Mouse (Mus musculus): ENCODE measurements around the gene Zbtb16. TPM values are rescaled to one million over a fixed set of nuclear protein-coding genes. Genes with fewer than 3 reads are reported as not detected.
A peak's percentile ranks its signal among the peaks of the same experiment; 100 is the strongest.

Gene Zbtb16
- polyA plus RNA-seq, 1 experiment from 2014 or later = 0.28 TPM

- no peak for TF ChIP-seq CTCF (IDR thresholded peaks at IDR 0.05; ENCODE audit: low read depth)
- Histone ChIP-seq H3K36me3 (ENCODE audit: insufficient read depth, low read length) (no peaks in the 10 kb centered on the region), H3K9me3 (replicated peaks; ENCODE audit: low read length) (no peaks in the 10 kb centered on the region), H3K27me3 (ENCODE audit: insufficient read depth, low read length) (no peaks in the 10 kb centered on the region), H3K27ac (no peak overlapping the region), H3K4me2 (ENCODE audit: low read length) (no peak overlapping the region), H3K9ac (ENCODE audit: low read depth, low read length) (no peak overlapping the region), H3K4me1 (replicated peaks; ENCODE audit: insufficient read depth, low read length) (peaks cover 8% of the 10 kb centered on the region; the same call in 1 of the 2 replicates), H3K4me3 (replicated peaks; ENCODE audit: low read depth, low read length) (no peak overlapping the region)
- 91% methylated on average over 8 of the region's 8 CpGs for WGBS
- ATAC-seq (replicated peaks; ENCODE audit: low FRiP score, low read depth) (no peak), DNase-seq (ENCODE audit: low spot score) (no peak)
Measured at GRCm38 (mm10) chr9:48715042-48715441, 121.0 kb downstream of the Zbtb16 start.

DNA sequence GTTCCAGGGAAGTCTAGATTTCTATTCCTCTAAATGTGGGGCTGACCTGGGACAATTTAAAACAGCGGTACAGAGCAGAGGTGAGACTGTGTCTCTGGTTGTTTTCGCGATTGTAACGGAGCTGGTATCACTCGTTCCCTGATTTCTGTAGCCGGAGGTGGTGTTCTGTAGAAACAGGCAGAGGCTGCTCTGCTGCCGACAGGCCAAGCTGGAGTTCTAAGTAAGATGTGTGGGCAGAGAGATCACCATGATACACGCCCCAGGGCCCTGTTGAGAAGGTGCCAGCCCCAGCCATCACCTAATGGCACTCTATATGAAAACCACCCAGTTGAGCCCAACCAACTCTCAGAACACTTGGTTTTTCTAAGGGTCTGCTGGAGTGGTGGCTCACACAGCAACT is 122.2 kb downstream of the Zbtb16 start:
- 91% methylated on average over 8 of the region's 8 CpGs for WGBS
- no peak for TF ChIP-seq CTCF (IDR thresholded peaks at IDR 0.05; ENCODE audit: low read depth)
- no peaks in the 10 kb centered on the region for H3K9me3 ChIP-seq (replicated peaks; ENCODE audit: low read length)
- H3K27me3 ChIP-seq (ENCODE audit: insufficient read depth, low read length) = no peaks in the 10 kb centered on the region
- H3K4me1 ChIP-seq (replicated peaks; ENCODE audit: insufficient read depth, low read length) = peaks cover 8% of the 10 kb centered on the region; the same call in 1 of the 2 replicates
- H3K27ac ChIP-seq = no peak overlapping the region
- DNase-seq (ENCODE audit: low spot score) (no peak), ATAC-seq (replicated peaks; ENCODE audit: low FRiP score, low read depth) (no peak)
- H3K9ac ChIP-seq (ENCODE audit: low read depth, low read length) = no peak overlapping the region
- H3K4me3 ChIP-seq (replicated peaks; ENCODE audit: low read depth, low read length) = no peak overlapping the region
- no peaks in the 10 kb centered on the region for H3K36me3 ChIP-seq (ENCODE audit: insufficient read depth, low read length)
- H3K4me2 ChIP-seq (ENCODE audit: low read length) = no peak overlapping the region

DNA sequence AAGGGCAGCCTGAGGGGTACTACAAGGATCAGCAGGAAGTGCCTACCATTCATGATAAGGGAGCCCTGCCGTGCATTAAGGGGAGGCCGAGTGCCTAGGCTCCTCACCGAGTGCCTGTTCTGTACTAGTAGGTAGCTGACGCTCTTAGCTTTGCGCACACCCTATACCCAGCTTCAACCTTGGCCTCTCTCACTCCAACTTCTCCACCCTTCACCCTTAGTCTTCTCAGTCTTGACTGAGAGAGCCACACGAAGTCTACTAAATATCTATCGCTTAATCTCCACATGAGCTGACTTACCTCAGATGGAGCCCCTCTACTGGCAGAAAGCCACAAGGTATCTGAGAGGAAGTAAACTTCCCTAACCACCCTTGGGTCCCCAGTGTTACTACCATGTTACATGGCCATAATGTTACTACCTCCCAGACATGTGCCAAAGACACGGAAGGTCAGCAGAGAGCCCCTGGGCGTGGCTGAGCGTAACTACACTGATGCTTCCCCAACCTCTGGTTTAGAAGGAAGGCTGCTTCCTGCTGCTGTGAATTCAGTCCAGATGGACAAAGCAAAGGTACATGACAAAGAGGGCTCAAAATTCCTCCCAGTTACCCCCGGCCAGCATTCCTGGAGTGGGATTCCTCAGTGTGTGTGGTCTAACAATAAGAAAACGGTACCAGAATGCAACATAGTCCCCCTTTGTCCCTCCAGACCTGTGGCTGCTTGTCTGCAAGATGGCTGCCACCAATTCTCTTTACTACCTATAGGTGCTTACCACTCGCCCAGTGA is 122.8 kb downstream of the Zbtb16 start:
- TF ChIP-seq CTCF (IDR thresholded peaks at IDR 0.05; ENCODE audit: low read depth) = no peak
- no peaks in the 10 kb centered on the region for H3K9me3 ChIP-seq (replicated peaks; ENCODE audit: low read length)
- H3K4me1 ChIP-seq (replicated peaks; ENCODE audit: insufficient read depth, low read length) = peaks cover 8% of the 10 kb centered on the region; the same call in 1 of the 2 replicates
- no peak overlapping the region for H3K9ac ChIP-seq (ENCODE audit: low read depth, low read length)
- ATAC-seq (replicated peaks; ENCODE audit: low FRiP score, low read depth) (no peak), DNase-seq (ENCODE audit: low spot score) (no peak)
- H3K27me3 ChIP-seq (ENCODE audit: insufficient read depth, low read length) = no peaks in the 10 kb centered on the region
- no peak overlapping the region for H3K4me3 ChIP-seq (replicated peaks; ENCODE audit: low read depth, low read length)
- H3K4me2 ChIP-seq (ENCODE audit: low read length) = no peak overlapping the region
- no peak overlapping the region for H3K27ac ChIP-seq
- no peaks in the 10 kb centered on the region for H3K36me3 ChIP-seq (ENCODE audit: insufficient read depth, low read length)
- WGBS = 91% methylated on average over 13 of the region's 13 CpGs

GRCm38 (mm10) chr9:48711826-48712225 is 124.2 kb downstream of the Zbtb16 start:
- H3K4me1 ChIP-seq (replicated peaks; ENCODE audit: insufficient read depth, low read length) = peaks cover 8% of the 10 kb centered on the region
- no peaks in the 10 kb centered on the region for H3K9me3 ChIP-seq (replicated peaks; ENCODE audit: low read length)
- TF ChIP-seq CTCF (IDR thresholded peaks at IDR 0.05; ENCODE audit: low read depth) = no peak
- H3K4me2 ChIP-seq (ENCODE audit: low read length) = no peak overlapping the region
- no peak overlapping the region for H3K9ac ChIP-seq (ENCODE audit: low read depth, low read length)
- no peak for ATAC-seq (replicated peaks; ENCODE audit: low FRiP score, low read depth)
- no peak for DNase-seq (ENCODE audit: low spot score)
- H3K27me3 ChIP-seq (ENCODE audit: insufficient read depth, low read length) = no peaks in the 10 kb centered on the region
- no peaks in the 10 kb centered on the region for H3K36me3 ChIP-seq (ENCODE audit: insufficient read depth, low read length)
- 70% methylated on average over 5 of the region's 5 CpGs for WGBS
- H3K4me3 ChIP-seq (replicated peaks; ENCODE audit: low read depth, low read length) = no peak overlapping the region
- H3K27ac ChIP-seq = no peak overlapping the region

DNA sequence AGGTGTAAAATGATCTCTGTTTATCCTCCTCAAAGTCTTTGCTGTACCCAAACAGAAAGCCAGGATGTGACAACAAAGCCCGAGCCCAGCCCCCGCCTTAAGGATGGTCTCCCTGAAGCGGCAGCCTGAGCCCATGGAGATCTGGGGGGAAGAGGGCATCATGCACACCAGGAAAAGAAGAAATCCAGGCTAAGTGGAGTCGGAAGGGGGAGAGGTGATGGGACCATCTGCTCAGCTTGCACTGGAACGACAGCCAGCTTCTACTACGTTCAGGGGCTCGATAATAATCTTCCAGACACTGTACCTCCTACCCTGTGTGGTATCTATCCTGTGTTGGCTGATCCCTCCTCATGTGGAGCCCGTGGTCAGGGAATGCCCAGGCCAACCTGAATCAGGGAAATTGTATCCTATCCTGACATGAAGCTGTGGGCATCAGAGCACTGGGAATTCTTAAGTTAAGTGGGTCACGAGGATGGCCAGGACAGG is 124.7 kb downstream of the Zbtb16 start:
- peaks cover 8% of the 10 kb centered on the region for H3K4me1 ChIP-seq (replicated peaks; ENCODE audit: insufficient read depth, low read length)
- H3K27ac ChIP-seq = peak overlapping the region; percentile 25; the same call in 1 of the 2 replicates
- no peak for ATAC-seq (replicated peaks; ENCODE audit: low FRiP score, low read depth)
- no peak overlapping the region for H3K4me2 ChIP-seq (ENCODE audit: low read length)
- TF ChIP-seq CTCF (IDR thresholded peaks at IDR 0.05; ENCODE audit: low read depth) = no peak
- H3K36me3 ChIP-seq (ENCODE audit: insufficient read depth, low read length) = no peaks in the 10 kb centered on the region
- no peaks in the 10 kb centered on the region for H3K9me3 ChIP-seq (replicated peaks; ENCODE audit: low read length)
- no peak overlapping the region for H3K4me3 ChIP-seq (replicated peaks; ENCODE audit: low read depth, low read length)
- no peak overlapping the region for H3K9ac ChIP-seq (ENCODE audit: low read depth, low read length)
- H3K27me3 ChIP-seq (ENCODE audit: insufficient read depth, low read length) = no peaks in the 10 kb centered on the region
- peak; percentile 35 for DNase-seq (ENCODE audit: low spot score)
- 20% methylated on average over 9 of the region's 9 CpGs for WGBS

DNA sequence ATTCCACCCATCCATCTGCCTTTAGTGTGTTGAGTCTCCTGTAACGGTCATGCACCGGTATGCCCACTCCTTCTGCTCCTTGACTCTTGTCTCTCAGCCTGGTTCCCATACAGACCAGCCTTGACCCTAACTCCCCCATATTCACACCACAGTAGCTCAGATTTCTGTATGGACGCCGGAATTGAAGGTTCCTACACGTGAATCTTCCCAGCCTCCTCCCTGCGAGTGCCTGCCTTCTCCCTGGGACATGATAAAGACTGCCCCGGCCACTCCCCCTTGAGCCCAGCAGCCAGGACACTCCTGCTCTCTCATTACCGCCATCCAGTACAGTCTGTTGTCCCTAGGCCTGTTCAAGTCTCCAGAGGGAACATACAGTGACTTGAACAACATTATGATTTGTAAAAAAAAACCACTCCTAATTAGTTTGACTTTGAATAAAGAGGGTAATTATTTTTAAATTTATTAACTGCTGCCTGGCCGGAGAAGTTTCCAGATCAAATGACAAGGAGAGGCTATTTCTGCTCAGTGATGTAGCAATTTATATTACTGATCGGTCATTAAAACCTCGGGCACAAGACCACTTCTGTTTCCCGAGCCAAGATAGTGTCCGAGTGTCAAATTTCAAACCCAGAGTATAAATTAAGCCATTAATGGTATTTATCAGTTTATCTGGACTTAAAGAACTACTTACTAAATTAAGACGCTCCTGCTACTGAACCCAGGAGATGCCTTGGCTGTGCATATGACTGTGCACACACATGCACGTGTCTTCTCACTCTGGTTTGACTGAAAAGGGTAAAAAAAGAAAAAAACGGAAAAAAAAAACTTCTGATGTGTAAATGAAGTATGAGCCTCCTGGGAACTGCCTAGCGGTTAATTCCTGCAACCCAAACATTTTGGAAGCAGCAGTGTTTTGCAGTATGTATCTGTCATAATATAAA is 125.4 kb downstream of the Zbtb16 start:
- Histone ChIP-seq H3K4me2 (ENCODE audit: low read length) (no peak overlapping the region), H3K27me3 (ENCODE audit: insufficient read depth, low read length) (no peaks in the 10 kb centered on the region), H3K4me3 (replicated peaks; ENCODE audit: low read depth, low read length) (no peak overlapping the region), H3K9me3 (replicated peaks; ENCODE audit: low read length) (no peaks in the 10 kb centered on the region), H3K36me3 (ENCODE audit: insufficient read depth, low read length) (no peaks in the 10 kb centered on the region), H3K9ac (ENCODE audit: low read depth, low read length) (no peak overlapping the region), H3K27ac (no peak overlapping the region; the same call in 1 of the 2 replicates), H3K4me1 (replicated peaks; ENCODE audit: insufficient read depth, low read length) (peaks cover 8% of the 10 kb centered on the region)
- DNase-seq (ENCODE audit: low spot score) = peak; percentile 82
- 11% methylated on average over 17 of the region's 17 CpGs for WGBS
- peak; percentile 68 for ATAC-seq (replicated peaks; ENCODE audit: low FRiP score, low read depth)
- TF ChIP-seq CTCF (IDR thresholded peaks at IDR 0.05; ENCODE audit: low read depth) = no peak

Data from kidney, postnatal 0 days (tissue).